9 mouse cellular contexts compared by ENCODE assay signal in the genomic region with DNA sequence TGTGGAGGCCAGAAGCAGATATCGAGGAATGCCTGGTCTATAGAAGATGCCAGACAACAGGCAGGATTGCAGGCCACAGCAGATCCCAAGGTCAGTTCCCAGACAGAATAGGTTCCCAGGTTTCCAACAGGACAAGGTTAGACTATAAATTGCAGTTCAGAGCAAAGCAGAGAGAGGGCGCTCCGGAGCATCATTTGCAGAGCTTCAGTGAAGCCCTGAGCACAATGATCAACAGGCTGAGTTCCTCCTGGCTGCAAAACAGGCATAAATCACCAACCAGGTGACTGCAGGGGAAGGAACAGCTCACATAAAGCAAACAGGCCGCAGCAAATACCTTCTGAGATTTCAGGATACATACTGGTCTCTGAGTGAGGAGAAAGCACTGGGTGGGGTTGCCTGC.
DNase-seq lines count a peak whose midpoint lies in the region; ATAC-seq and TF ChIP-seq lines count a peak whose summit lies in the region.
"Had no signal": no experiment of that assay in that cellular context is flagged by ENCODE, and none has a peak within 500 bp of the region (broad histone marks: within the 10 kb centered on the region; RNA-seq: fewer than 3 reads in every experiment).

No protein-coding gene starts in this region.

- DNase-seq in kidney, adult 11 months, result peak; percentile 70
- DNase-seq in cerebellum, adult 11-12 months, result peak; percentile 43
- DNase-seq in gastrocnemius, adult 18-20 months (ENCODE audit: low spot score), result peak; percentile 80
- DNase-seq in kidney, adult 9 months, result peak; percentile 88
- peak; percentile 58 for DNase-seq in limb, embryonic 14.5 days (ENCODE audit: low spot score)
- peak; percentile 68 for DNase-seq in ovary, postnatal 36 days (ENCODE audit: low spot score)
- DNase-seq in thymus, postnatal 14 days, result peak; percentile 89

- no peak overlapping the region for H3K4me3 ChIP-seq in kidney, embryonic 15.5 days (replicated peaks)
- H3K4me3 ChIP-seq in limb, embryonic 14.5 days (replicated peaks; ENCODE audit: low read length), result no peak overlapping the region
- H3K4me3 ChIP-seq: embryonic facial prominence, embryonic 13.5 days had no signal

- peaks cover 10% of the 10 kb centered on the region for H3K4me1 ChIP-seq in kidney, embryonic 15.5 days
- H3K4me1 ChIP-seq in limb, embryonic 14.5 days (ENCODE audit: control insufficient read depth, insufficient read depth, low read length), result no peaks in the 10 kb centered on the region

- H3K36me3 ChIP-seq in kidney, embryonic 15.5 days, result peaks cover 6% of the 10 kb centered on the region
- peaks cover 6% of the 10 kb centered on the region; the same call in 1 of the 2 replicates for H3K36me3 ChIP-seq in limb, embryonic 14.5 days (ENCODE audit: control insufficient read depth, insufficient read depth, low read length)

- no peak overlapping the region for H3K4me2 ChIP-seq in kidney, embryonic 15.5 days
- no peak overlapping the region for H3K4me2 ChIP-seq in limb, embryonic 14.5 days (replicated peaks; ENCODE audit: low read depth, low read length, severe bottlenecking)
- H3K4me2 ChIP-seq: embryonic facial prominence, embryonic 13.5 days had no signal

- no peak overlapping the region for H3K9ac ChIP-seq in kidney, embryonic 15.5 days
- H3K9ac ChIP-seq in limb, embryonic 14.5 days (ENCODE audit: low read depth, low read length, severe bottlenecking), result no peak overlapping the region
- H3K9ac ChIP-seq: embryonic facial prominence, embryonic 13.5 days had no signal

- 25% methylated on average over 4 of the region's 4 CpGs for WGBS in kidney, embryonic 15.5 days
- 24% methylated on average over 4 of the region's 4 CpGs for WGBS in limb, embryonic 14.5 days

- H3K27me3 ChIP-seq in kidney, embryonic 15.5 days, result no peaks in the 10 kb centered on the region
- H3K27me3 ChIP-seq in limb, embryonic 14.5 days (ENCODE audit: control insufficient read depth, insufficient read depth, low read length), result no peaks in the 10 kb centered on the region
- H3K27me3 ChIP-seq: embryonic facial prominence, embryonic 13.5 days had no signal

- no peaks in the 10 kb centered on the region for H3K9me3 ChIP-seq in kidney, embryonic 15.5 days (replicated peaks)
- no peaks in the 10 kb centered on the region for H3K9me3 ChIP-seq in limb, embryonic 14.5 days (ENCODE audit: control insufficient read depth, low read length)
- H3K9me3 ChIP-seq: embryonic facial prominence, embryonic 13.5 days had no signal

- TF ChIP-seq POLR2A in limb, embryonic 14.5 days (IDR thresholded peaks at IDR 0.05; ENCODE audit: borderline replicate concordance, extremely low read depth, insufficient read depth, insufficient read length), result no peak

- no peak overlapping the region for H3K27ac ChIP-seq in kidney, embryonic 15.5 days
- no peak overlapping the region for H3K27ac ChIP-seq in limb, embryonic 14.5 days (replicated peaks; ENCODE audit: low read depth, low read length)
- H3K27ac ChIP-seq: embryonic facial prominence, embryonic 13.5 days had no signal

- no peak for ATAC-seq in kidney, embryonic 15.5 days (replicated peaks; ENCODE audit: low FRiP score)
- ATAC-seq in limb, embryonic 14.5 days (ENCODE audit: low FRiP score, low read depth), result no peak
